Mouse (Mus musculus): ENCODE results near the gene Gnl2.
A peak's percentile ranks its signal among the peaks of the same experiment; 100 is the strongest.

Gnl2 gene

GRCm38 (mm10) chr4:125093031-125093430, 76.6 kb downstream of the Gnl2 start:
- DNase-seq: no peak

- DNase-seq: no peak
Measured at GRCm38 (mm10) chr4:125096066-125096465, 79.7 kb downstream of the Gnl2 start.

- DNase-seq: no peak
Measured at GRCm38 (mm10) chr4:125097412-125097811, 81.0 kb downstream of the Gnl2 start.

GRCm38 (mm10) chr4:125099458-125099857, 83.1 kb downstream of the Gnl2 start:
- DNase-seq: peak; percentile 89 to 96

- no peak for DNase-seq
Measured at GRCm38 (mm10) chr4:125101334-125101733, 84.9 kb downstream of the Gnl2 start.
